Mouse (Mus musculus) spleen, postnatal 10 days (tissue): ENCODE data around the gene St3gal3.
A peak's percentile ranks its signal among the peaks of the same experiment; 100 is the strongest.

Source experiments
- DNase-seq, 2 experiments: peaks; one replicate each; pipeline ENCODE4 v3.0.0; 2021 to 2022; ENCODE audit warnings: low spot score in 2 of 2

St3gal3 gene

GRCm38 (mm10) chr4:118141511-118141910 is 6.8 kb upstream of the St3gal3 start:
- DNase-seq: no peak

GRCm38 (mm10) chr4:118138891-118139290 is 4.2 kb upstream of the St3gal3 start:
- DNase-seq: no peak

GRCm38 (mm10) chr4:118137857-118138256 is 3.1 kb upstream of the St3gal3 start:
- DNase-seq: no peak

GRCm38 (mm10) chr4:118137311-118137710 is 2.6 kb upstream of the St3gal3 start:
- DNase-seq: no peak

GRCm38 (mm10) chr4:118135414-118135813 is 700 bp upstream of the St3gal3 start:
- DNase-seq: no peak

GRCm38 (mm10) chr4:118131329-118131728 is 3.4 kb downstream of the St3gal3 start:
- DNase-seq: no peak

GRCm38 (mm10) chr4:118123030-118123704 is 11.5 kb downstream of the St3gal3 start:
- no peak for DNase-seq

GRCm38 (mm10) chr4:118122078-118122477 is 12.6 kb downstream of the St3gal3 start:
- DNase-seq: no peak

GRCm38 (mm10) chr4:118117565-118117964 is 17.1 kb downstream of the St3gal3 start:
- DNase-seq: no peak

- DNase-seq: no peak
These were observed 18.6 kb downstream of the St3gal3 start for GRCm38 (mm10) chr4:118116098-118116497.

- no peak for DNase-seq
These were observed 19.6 kb downstream of the St3gal3 start for GRCm38 (mm10) chr4:118115132-118115531.

- DNase-seq: no peak
These were observed 22.1 kb downstream of the St3gal3 start for GRCm38 (mm10) chr4:118112601-118113000.

GRCm38 (mm10) chr4:118109649-118110048 is 25.1 kb downstream of the St3gal3 start:
- DNase-seq: peak in 1 of 2 experiments; percentile 43

- DNase-seq: peak in 1 of 2 experiments; percentile 65
These were observed 25.9 kb downstream of the St3gal3 start for GRCm38 (mm10) chr4:118108779-118109178.

- DNase-seq: peak; percentile 49 to 86
These were observed 29.3 kb downstream of the St3gal3 start for GRCm38 (mm10) chr4:118105256-118106053.

- no peak for DNase-seq
These were observed 31.4 kb downstream of the St3gal3 start for GRCm38 (mm10) chr4:118103280-118103830.

GRCm38 (mm10) chr4:118101497-118101896 is 33.2 kb downstream of the St3gal3 start:
- no peak for DNase-seq

- DNase-seq: no peak
These were observed 34.9 kb downstream of the St3gal3 start for GRCm38 (mm10) chr4:118099637-118100364.

GRCm38 (mm10) chr4:118098571-118098970 is 36.1 kb downstream of the St3gal3 start:
- DNase-seq: no peak

- no peak for DNase-seq
These were observed 38.6 kb downstream of the St3gal3 start for GRCm38 (mm10) chr4:118096069-118096468.

- no peak for DNase-seq
These were observed 41.8 kb downstream of the St3gal3 start for GRCm38 (mm10) chr4:118092784-118093457.
